Mouse (Mus musculus): ENCODE results near the gene Mindy2. TPM values are rescaled to one million over a fixed set of nuclear protein-coding genes. Genes with fewer than 3 reads are reported as not detected.

Gene Mindy2
- 27.4 TPM for polyA plus RNA-seq (2014; fragmentation: Illumina TruSeq; extraction: RNeasy Lipid Tissue Mini Kit (QIAGEN cat#74804); ENCODE audit: low replicate concordance)

DNA sequence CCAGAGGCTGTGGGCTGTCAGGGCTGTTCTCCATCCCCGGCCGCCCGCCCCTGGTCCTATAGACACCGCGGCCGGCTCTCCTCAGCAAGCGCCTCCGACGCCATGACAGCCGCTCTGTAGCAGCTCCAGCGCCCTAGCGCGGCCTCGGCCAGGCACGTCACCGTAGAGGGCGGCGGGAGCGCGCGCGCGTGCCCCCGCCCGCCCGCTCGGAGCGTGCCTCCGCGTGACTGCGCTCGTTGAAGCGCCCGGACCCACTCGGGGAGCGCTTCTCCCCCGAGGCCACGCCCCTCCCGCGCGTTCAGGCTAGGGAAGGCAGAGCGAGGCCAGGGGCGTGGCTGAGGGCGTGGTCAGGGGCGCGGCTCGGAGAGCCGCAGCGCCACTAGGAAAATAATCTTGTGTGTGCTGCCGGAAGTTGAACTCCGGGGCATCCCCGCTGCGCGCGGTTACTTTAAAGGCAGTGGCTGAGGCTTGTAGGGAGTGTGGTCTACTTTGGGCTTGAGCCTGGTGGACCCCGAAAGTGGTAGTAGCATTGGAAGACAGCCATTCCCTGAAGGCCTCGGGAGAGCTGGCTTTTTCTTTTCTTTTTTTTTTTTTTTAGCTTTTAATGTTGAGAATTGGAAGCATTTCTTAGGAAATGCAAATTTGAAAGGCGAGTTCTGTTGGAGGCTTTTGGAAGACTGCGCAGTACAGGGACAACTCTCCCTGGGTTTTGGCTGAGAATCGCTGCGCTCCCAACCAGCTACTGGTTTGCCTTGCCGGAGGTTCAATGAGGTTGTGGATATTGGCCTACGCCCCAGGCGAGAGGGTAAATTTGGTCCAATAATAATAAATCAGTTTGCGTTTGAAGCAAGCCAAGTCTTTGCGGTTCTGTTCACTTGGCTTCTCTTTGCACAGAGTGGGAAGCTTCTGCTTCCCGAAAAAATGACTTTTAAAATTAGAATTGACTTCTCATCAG lies at the start of gene Mindy2:
Gene Mindy2 (minus strand): TSS at position 162 of the 955 bp plus-strand sequence.

DNA sequence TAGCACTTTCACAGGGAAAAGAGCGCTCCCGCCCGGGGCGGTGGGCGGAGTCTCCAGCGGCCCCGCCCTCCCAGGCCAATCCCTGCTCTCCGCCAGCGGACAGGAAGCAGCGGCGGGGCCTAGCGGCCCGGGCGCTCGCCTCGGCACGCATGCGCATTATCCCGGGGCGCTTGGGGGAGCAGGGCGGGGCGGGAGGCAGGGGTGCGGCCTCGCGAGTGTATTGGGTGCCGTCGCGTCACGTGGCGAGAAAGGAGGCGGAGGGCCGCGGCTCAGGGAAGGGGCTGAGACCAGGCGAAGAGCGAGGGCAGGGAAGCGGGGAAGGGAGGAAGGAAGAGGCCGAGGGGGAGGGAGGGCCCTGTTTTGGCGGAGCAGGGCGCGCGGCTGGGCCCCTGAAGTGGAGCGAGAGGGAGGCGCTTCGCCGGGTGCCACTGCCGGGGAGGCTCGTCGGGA lies 21.7 kb upstream of the Mindy2 start, which contains the start of gene Adam10:
Gene Adam10 (plus strand): TSS at position 316 of the 450 bp plus-strand sequence.

DNA sequence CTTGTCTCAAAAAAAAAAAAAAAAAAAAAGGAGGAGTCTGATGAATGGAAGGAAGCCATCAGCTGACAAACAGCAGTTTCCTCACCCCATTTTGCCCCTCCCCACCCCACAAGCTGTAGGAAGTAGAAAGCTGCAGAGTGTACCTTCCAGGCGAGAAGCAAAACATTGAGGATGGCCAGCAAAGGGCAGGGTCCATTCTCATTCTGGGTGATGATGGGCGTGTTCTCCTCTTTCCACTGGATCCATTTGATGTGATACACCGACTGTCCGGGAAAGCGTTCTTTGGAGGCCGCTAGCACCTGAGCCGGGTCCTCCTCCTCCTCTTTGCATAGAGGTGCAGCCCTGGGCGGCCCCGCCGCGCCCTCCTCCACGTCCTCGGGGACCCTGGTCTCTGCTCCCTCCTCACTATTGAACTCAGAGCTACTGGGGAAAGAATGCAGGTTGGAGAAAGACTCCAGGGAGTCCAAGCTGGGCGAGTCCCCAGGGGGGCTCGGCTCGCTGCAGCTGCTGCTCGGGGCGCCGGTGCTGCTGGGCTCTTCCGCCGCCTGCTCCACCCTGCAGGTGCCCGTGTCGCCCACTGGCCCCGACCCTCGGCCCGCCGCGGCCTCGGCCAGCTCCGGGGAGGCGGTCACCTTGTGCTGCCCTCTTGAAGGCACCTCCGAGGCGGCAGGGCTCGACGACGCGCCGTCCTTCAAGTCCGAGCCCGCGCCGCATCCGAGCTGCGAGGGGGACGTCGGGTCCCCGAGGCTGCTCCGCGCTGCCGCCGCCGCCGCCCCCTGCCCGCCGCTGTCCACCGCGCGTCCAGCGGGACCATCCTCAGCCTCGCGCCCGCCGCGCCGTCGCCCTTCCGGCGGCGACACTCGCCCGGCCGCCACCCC lies 605 bp downstream of the Mindy2 start, which contains the start of gene Gm10642:
Gene Gm10642 (plus strand): TSS at position 122 of the 878 bp plus-strand sequence.

Other genes starting within 250 kb of the Mindy2 start
- 10.4 TPM for gene Ccnb2, start 235.6 kb downstream of the Mindy2 start, polyA plus RNA-seq (2014; fragmentation: Illumina TruSeq; extraction: RNeasy Lipid Tissue Mini Kit (QIAGEN cat#74804); ENCODE audit: low replicate concordance)
- gene Rnf111, start 153.4 kb downstream of the Mindy2 start, polyA plus RNA-seq (2014; fragmentation: Illumina TruSeq; extraction: RNeasy Lipid Tissue Mini Kit (QIAGEN cat#74804); ENCODE audit: low replicate concordance): 64.7 TPM
- 80.8 TPM for gene Sltm, start 114.4 kb downstream of the Mindy2 start, polyA plus RNA-seq (2014; fragmentation: Illumina TruSeq; extraction: RNeasy Lipid Tissue Mini Kit (QIAGEN cat#74804); ENCODE audit: low replicate concordance)
- gene Gm10642, start 923 bp downstream of the Mindy2 start, polyA plus RNA-seq (2014; fragmentation: Illumina TruSeq; extraction: RNeasy Lipid Tissue Mini Kit (QIAGEN cat#74804); ENCODE audit: low replicate concordance): not detected
- gene Adam10, start 21.8 kb upstream of the Mindy2 start, polyA plus RNA-seq (2014; fragmentation: Illumina TruSeq; extraction: RNeasy Lipid Tissue Mini Kit (QIAGEN cat#74804); ENCODE audit: low replicate concordance): 157 TPM